Mouse (Mus musculus) hindbrain, embryonic 16.5 days (tissue): ENCODE measurements around the gene Gm44805. TPM values are rescaled to one million over a fixed set of nuclear protein-coding genes. Genes with fewer than 3 reads are reported as not detected.
A peak's percentile ranks its signal among the peaks of the same experiment; 100 is the strongest.

Experiments used
- ATAC-seq: fragments of 200-750 bp; cut with Nextera tagmentation; 2 replicates; pipeline ENCODE4 v1.8.0; 2017; ENCODE audit warnings: moderate TSS enrichment, moderate library complexity
- H3K27ac ChIP-seq: fragments of 300-500 bp; sonication (generic); 2 replicates; pipeline ENCODE4 v1.5.1; 2014; ENCODE audit warnings: low read depth, mild to moderate bottlenecking, control low read depth, low read length, moderate library complexity
- H3K27me3 ChIP-seq: fragments of 300-500 bp; sonication (generic); replicated peaks from 2 replicates; pipeline ENCODE4 v1.6.1; 2014; ENCODE audit warnings: low read length; ENCODE audit not compliant: control insufficient read depth, insufficient read depth
- H3K36me3 ChIP-seq: fragments of 300-500 bp; sonication (generic); 2 replicates; pipeline ENCODE4 v1.6.1; 2014; ENCODE audit warnings: mild to moderate bottlenecking, low read length, moderate library complexity, mixed read lengths; ENCODE audit not compliant: control insufficient read depth, insufficient read depth
- H3K4me1 ChIP-seq: fragments of 300-500 bp; sonication (generic); 2 replicates; pipeline ENCODE4 v1.6.1; 2014; ENCODE audit warnings: low read depth, low read length; ENCODE audit not compliant: control insufficient read depth, insufficient read depth
- H3K4me2 ChIP-seq: fragments of 300-500 bp; sonication (generic); 2 replicates; pipeline ENCODE4 v1.6.1; 2014; ENCODE audit warnings: mild to moderate bottlenecking, low read length, control low read depth, moderate library complexity
- H3K4me3 ChIP-seq: fragments of 300-500 bp; sonication (generic); 2 replicates; pipeline ENCODE4 v1.5.1; 2014; ENCODE audit warnings: mild to moderate bottlenecking, low read length, control low read depth, moderate library complexity
- H3K9ac ChIP-seq: fragments of 300-500 bp; sonication (generic); 2 replicates; pipeline ENCODE4 v1.6.1; 2014; ENCODE audit warnings: low read depth, mild to moderate bottlenecking, control low read depth, low read length, moderate library complexity
- H3K9me3 ChIP-seq: fragments of 300-500 bp; sonication (generic); 2 replicates; pipeline ENCODE4 v1.6.1; 2014; ENCODE audit warnings: mild to moderate bottlenecking, low read length, moderate library complexity; ENCODE audit not compliant: control insufficient read depth
- WGBS: fragments of 180-500 bp; shearing (Covaris S2); extraction: QIAGEN DNeasy Blood & Tissue Kit; methylation state at CpG from one replicate; pipeline ENCODE4 v1.1.7; 2014; 5-methylcytosine and 5-hydroxymethylcytosine counted together
- polyA plus RNA-seq: library from polyadenylated mRNA; unstranded; fragments of >200 nt; fragmentation: Nextera tagmentation; extraction: Ambion mirVana; gene quantifications from 2 replicates; pipeline ENCODE4 v1.2.1, GENCODE M21; 2015

Gene Gm44805
- polyA plus RNA-seq, 1 experiment from 2014 or later: not detected

DNA sequence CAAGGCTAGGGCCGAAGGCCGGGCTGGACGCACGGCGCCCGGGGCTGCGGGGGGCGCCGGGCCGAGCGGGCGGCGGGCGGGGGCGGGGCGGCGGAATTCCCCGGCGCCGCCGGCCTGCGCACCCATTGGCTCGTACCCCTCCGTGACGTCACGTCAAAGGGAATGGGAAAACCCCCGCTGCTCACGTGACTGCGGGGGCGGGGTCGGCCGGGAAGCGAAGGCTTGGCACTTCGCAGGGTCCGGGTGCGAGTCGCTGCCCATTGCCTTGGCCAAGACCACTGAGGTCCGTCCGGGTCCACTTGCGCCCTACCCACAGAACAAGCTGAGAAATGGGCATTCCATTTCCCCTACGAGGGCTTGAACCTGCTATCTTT, 51.9 kb downstream of the Gm44805 start, which contains the start of gene Relb:
Gene Relb, minus strand, starts transcription at position 78 of the 374 bp plus-strand sequence.
- WGBS: 2% methylated on average over 32 of the region's 41 CpGs
- peak; percentile 67 for ATAC-seq
- Histone ChIP-seq H3K9me3 (no peaks in the 10 kb centered on the region), H3K27me3 (no peaks in the 10 kb centered on the region), H3K27ac (peak within 1 kb of the TSS; percentile 73), H3K36me3 (peaks cover 23% of the 10 kb centered on the region), H3K4me3 (peak within 1 kb of the TSS; percentile 85), H3K4me2 (peak within 1 kb of the TSS; percentile 95), H3K9ac (peak within 1 kb of the TSS; percentile 67), H3K4me1 (no peaks in the 10 kb centered on the region; the same call in 1 of the 2 replicates)

DNA sequence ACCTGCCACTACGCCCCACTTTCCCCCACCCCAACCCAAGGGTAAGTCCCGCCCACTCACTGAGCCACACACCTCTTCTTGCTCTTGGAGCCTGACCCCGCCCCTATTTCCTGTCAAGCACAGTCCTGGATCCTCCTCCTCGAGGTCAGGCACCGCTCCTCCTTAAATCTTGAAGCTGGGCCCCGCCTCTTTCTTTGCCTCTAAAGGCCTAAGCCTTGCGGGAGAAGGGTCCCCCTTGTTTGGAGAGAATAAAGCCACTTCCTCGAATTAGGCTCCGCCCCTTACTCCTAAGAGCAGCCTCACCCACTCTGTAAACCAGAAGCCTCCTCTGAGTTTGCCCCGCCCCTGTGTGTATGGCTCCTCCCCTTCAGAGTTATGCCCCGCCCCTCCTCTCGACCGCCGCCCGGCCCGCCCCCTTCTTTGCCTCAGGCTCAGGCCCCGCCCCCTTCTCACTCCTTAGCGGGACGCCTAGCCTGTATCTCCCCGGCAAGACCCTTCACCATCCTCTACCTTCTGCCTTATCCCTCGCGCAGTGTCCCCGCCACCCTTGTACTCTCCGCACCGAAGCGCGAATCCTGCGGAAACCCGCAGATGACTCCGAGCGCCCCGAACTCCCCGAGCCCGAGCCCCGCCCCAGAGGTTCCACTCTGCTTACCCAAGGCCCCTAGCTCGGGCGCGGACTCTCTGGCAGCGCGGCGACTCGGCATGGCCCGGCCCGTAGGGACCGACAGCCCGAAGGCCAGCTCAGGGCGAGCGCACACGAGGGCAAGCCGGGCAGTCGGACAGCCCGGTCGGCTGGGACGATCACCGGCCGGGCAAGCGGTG, 52.5 kb downstream of the Gm44805 start:
- Histone ChIP-seq H3K27me3 (no peaks in the 10 kb centered on the region), H3K4me1 (no peaks in the 10 kb centered on the region; the same call in 1 of the 2 replicates), H3K4me3 (peak overlapping the region; percentile 85), H3K27ac (peak overlapping the region; percentile 73), H3K4me2 (peak overlapping the region; percentile 95), H3K36me3 (peaks cover 18% of the 10 kb centered on the region), H3K9ac (peak overlapping the region; percentile 67), H3K9me3 (no peaks in the 10 kb centered on the region)
- WGBS: under 1% methylated on average over 46 of the region's 57 CpGs
- ATAC-seq: peak; percentile 85

DNA sequence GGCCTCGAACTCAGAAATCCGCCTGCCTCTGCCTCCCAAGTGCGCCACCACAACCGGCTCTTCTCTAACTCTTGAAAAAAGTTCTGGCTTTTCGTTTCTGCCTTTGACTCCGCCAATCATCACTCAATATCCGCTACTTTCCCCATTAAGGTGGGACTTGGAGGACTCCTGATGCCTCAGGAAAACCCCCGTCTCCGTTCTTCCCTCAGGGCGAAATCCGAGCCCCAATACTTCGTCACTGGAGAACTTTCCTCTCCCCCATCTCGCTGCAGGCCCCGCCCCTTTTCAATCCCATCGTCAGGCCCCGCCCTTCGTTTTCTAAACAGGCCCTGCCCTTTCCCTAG, 53.1 kb downstream of the Gm44805 start:
- 0 out of 2 replicates have a peak overlapping the region, but pooled peaks have one; percentile 39 for H3K9ac ChIP-seq
- ATAC-seq: no peak
- H3K4me3 ChIP-seq: peak overlapping the region; percentile 85
- H3K4me2 ChIP-seq: peak overlapping the region; percentile 95
- H3K36me3 ChIP-seq: peaks cover 13% of the 10 kb centered on the region
- peak overlapping the region; percentile 73; the same call in 1 of the 2 replicates for H3K27ac ChIP-seq
- no peaks in the 10 kb centered on the region for H3K27me3 ChIP-seq
- WGBS: 16% methylated on average over 17 of the region's 17 CpGs
- H3K4me1 ChIP-seq: no peaks in the 10 kb centered on the region; the same call in 1 of the 2 replicates
- no peaks in the 10 kb centered on the region for H3K9me3 ChIP-seq

DNA sequence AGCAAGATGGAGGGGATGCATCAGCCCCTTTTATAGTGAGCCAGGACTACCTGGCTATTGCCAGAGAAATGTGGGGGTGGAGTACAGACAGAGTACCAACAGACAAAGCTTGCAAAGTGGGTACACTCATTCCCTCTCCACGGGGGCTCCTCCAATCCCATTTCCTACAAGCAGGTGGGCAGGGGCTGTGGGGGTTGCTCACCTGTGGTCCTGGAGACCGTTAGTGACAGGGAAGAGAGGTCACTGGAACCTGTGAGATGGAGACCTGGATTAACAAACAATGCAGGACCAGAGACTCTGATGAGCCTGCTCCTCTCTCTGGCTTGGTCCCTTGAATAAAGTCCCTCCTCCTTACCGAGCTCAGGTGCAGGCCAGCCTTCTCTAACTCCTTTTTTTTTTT, 53.5 kb downstream of the Gm44805 start:
- H3K4me3 ChIP-seq: peak overlapping the region; percentile 85
- no peak overlapping the region for H3K27ac ChIP-seq
- no peaks in the 10 kb centered on the region for H3K9me3 ChIP-seq
- ATAC-seq: no peak
- H3K36me3 ChIP-seq: peaks cover 9% of the 10 kb centered on the region
- WGBS: 84% methylated on average over 3 of the region's 3 CpGs
- H3K4me1 ChIP-seq: no peaks in the 10 kb centered on the region; the same call in 1 of the 2 replicates
- H3K4me2 ChIP-seq: peak overlapping the region; percentile 95
- no peaks in the 10 kb centered on the region for H3K27me3 ChIP-seq
- no peak overlapping the region for H3K9ac ChIP-seq

DNA sequence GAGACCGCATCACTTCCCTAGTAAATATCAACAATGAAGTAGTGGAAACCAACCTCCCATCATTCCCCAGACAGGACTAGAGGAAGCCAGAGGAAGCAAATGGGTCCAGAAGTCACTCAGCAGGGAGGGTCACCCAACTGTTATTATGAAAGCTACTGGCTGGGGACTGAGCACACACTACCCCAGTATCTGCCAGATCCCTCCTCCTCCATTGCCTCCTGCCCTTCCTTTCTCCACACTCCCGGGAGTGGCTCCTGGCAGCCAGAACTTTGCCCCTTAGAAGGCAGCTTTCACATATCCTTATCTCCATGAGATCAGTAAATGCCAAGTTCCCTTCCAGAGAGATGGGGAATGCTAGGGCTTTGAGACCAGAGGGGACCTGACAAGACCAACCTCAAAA, 57.8 kb downstream of the Gm44805 start:
- Histone ChIP-seq H3K9ac (no peak overlapping the region), H3K4me1 (peaks cover 6% of the 10 kb centered on the region; the same call in 1 of the 2 replicates), H3K4me3 (no peak overlapping the region), H3K9me3 (no peaks in the 10 kb centered on the region), H3K4me2 (no peak overlapping the region), H3K36me3 (no peaks in the 10 kb centered on the region), H3K27me3 (no peaks in the 10 kb centered on the region), H3K27ac (no peak overlapping the region)
- no peak for ATAC-seq
- 71% methylated on average over 2 of the region's 2 CpGs for whole genome bisulfite sequencing

DNA sequence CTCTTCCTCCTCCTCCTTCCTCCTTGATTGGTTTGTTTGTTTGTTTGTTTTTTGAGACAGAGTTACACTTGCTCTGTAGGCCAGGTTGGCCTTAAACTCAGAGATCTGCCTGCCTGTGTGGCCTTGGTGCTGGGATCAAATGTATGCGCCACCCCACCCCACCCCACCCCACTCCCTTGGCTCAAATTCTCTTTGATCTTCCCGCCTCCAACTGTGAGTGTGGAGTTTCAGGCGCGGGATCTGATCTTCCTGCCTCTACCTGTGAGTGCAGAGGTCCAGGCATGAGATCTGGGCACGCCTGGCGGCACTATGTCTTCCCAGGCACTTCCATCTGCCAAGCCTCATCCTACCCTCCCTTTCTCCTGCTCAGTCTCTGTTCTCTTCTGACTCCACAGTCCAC, 59.0 kb downstream of the Gm44805 start:
- peaks cover 6% of the 10 kb centered on the region; the same call in 1 of the 2 replicates for H3K4me1 ChIP-seq
- no peak overlapping the region for H3K9ac ChIP-seq
- H3K4me2 ChIP-seq: no peak overlapping the region
- H3K27me3 ChIP-seq: no peaks in the 10 kb centered on the region
- H3K27ac ChIP-seq: no peak overlapping the region
- H3K36me3 ChIP-seq: no peaks in the 10 kb centered on the region
- no peak overlapping the region for H3K4me3 ChIP-seq
- WGBS: 42% methylated on average over 6 of the region's 6 CpGs
- ATAC-seq: no peak
- H3K9me3 ChIP-seq: no peaks in the 10 kb centered on the region

Other genes starting within 250 kb of the Gm44805 start
- gene Mark4, start 222.6 kb downstream of the Gm44805 start, polyA plus RNA-seq: 13.5 and 15.9 TPM in 2 replicates
- gene Exoc3l2, start 218.1 kb downstream of the Gm44805 start, polyA plus RNA-seq: 0.97 and 1.5 TPM in 2 replicates
- gene Bloc1s3, start 173.1 kb downstream of the Gm44805 start, polyA plus RNA-seq: 3.5 and 4.2 TPM in 2 replicates
- gene Trappc6a, start 173.0 kb downstream of the Gm44805 start, polyA plus RNA-seq: 36.3 and 37.1 TPM in 2 replicates
- 0.99 and 2.3 TPM in 2 replicates for gene Nkpd1, start 163.6 kb downstream of the Gm44805 start, polyA plus RNA-seq
- 37.7 and 38.3 TPM in 2 replicates for gene Ppp1r37, start 118.3 kb downstream of the Gm44805 start, polyA plus RNA-seq
- gene Zfp296, start 104.1 kb downstream of the Gm44805 start, polyA plus RNA-seq: 0.20 and 0.46 TPM in 2 replicates
- gene Gemin7, start 103.8 kb downstream of the Gm44805 start, polyA plus RNA-seq: 147 and 162 TPM in 2 replicates
- gene Clasrp, start 76.9 kb downstream of the Gm44805 start, polyA plus RNA-seq: 54.1 and 54.4 TPM in 2 replicates
- 6.7 and 6.9 TPM in 2 replicates for gene Relb, start 52.0 kb downstream of the Gm44805 start, polyA plus RNA-seq
- gene Clptm1, start 16.4 kb downstream of the Gm44805 start, polyA plus RNA-seq: 138 and 140 TPM in 2 replicates
- not detected in 2 replicates for gene Apoc2, start 3.5 kb downstream of the Gm44805 start, polyA plus RNA-seq
- gene Apoc4, start 56 bp upstream of the Gm44805 start, polyA plus RNA-seq: not detected in 2 replicates
- gene Apoc1, start 11.2 kb upstream of the Gm44805 start, polyA plus RNA-seq: 1.4 and 3.1 TPM in 2 replicates
- gene Apoe, start 17.8 kb upstream of the Gm44805 start, polyA plus RNA-seq: 849 and 1,414 TPM in 2 replicates
- 134 and 135 TPM in 2 replicates for gene Tomm40, start 34.0 kb upstream of the Gm44805 start, polyA plus RNA-seq
- gene Nectin2, start 69.1 kb upstream of the Gm44805 start, polyA plus RNA-seq: 57.7 and 59.7 TPM in 2 replicates
- 24.4 and 24.6 TPM in 2 replicates for gene Bcam, start 89.6 kb upstream of the Gm44805 start, polyA plus RNA-seq
- gene Cblc, start 115.4 kb upstream of the Gm44805 start, polyA plus RNA-seq: 0.34 and 0.41 TPM in 2 replicates
- gene Bcl3, start 141.3 kb upstream of the Gm44805 start, polyA plus RNA-seq: 0.70 and 1.2 TPM in 2 replicates
- 19.3 and 22.9 TPM in 2 replicates for gene Gm19345, start 170.6 kb upstream of the Gm44805 start, polyA plus RNA-seq
- gene Ceacam16, start 179.9 kb upstream of the Gm44805 start, polyA plus RNA-seq: 1.4 and 2.0 TPM in 2 replicates
- gene Ceacam19, start 206.5 kb upstream of the Gm44805 start, polyA plus RNA-seq: not detected in 2 replicates
- gene Pvr, start 239.7 kb upstream of the Gm44805 start, polyA plus RNA-seq: 9.6 and 10.8 TPM in 2 replicates